Mouse (Mus musculus): ENCODE results near the gene Pglyrp4. TPM values are rescaled to one million over a fixed set of nuclear protein-coding genes. Genes with fewer than 3 reads are reported as not detected.

Gene Pglyrp4
- not detected in 2 replicates for polyA plus RNA-seq (2011; ENCODE audit: insufficient read depth, insufficient read length, low read depth, missing spikeins)

- no peak within 1 kb of the TSS for H3K27ac ChIP-seq (ENCODE audit: insufficient read depth, low read length)
- TF ChIP-seq CTCF (IDR thresholded peaks at IDR 0.05; ENCODE audit: low read depth, low read length) (no peak), EP300 (IDR thresholded peaks at IDR 0.05; ENCODE audit: insufficient read depth, low read depth, low read length) (no peak), POLR2A (IDR thresholded peaks at IDR 0.05; ENCODE audit: insufficient read depth, low read length) (no peak)
- H3K4me3 ChIP-seq (ENCODE audit: low read depth, low read length) = no peak within 1 kb of the TSS
- H3K9ac ChIP-seq (ENCODE audit: low read depth, poor library complexity, severe bottlenecking) = no peak within 1 kb of the TSS
- no peaks in the 10 kb centered on the region for H3K4me1 ChIP-seq (ENCODE audit: control insufficient read depth, insufficient read depth, low read length)
- no peaks in the 10 kb centered on the region for H3K36me3 ChIP-seq (ENCODE audit: control insufficient read depth, insufficient read depth, low read length, poor library complexity, severe bottlenecking)
- no peaks in the 10 kb centered on the region for H3K9me3 ChIP-seq (replicated peaks; ENCODE audit: control insufficient read depth, insufficient read depth, low read length, poor library complexity, severe bottlenecking)
- H3K27me3 ChIP-seq (ENCODE audit: control insufficient read depth, insufficient read depth, low read length, poor library complexity, severe bottlenecking) = no peaks in the 10 kb centered on the region
These were observed at the start of gene Pglyrp4 for GRCm38 (mm10) chr3:90726606-90727005. TSS of gene Pglyrp4 (plus strand) at chr3:90726906.

DNA sequence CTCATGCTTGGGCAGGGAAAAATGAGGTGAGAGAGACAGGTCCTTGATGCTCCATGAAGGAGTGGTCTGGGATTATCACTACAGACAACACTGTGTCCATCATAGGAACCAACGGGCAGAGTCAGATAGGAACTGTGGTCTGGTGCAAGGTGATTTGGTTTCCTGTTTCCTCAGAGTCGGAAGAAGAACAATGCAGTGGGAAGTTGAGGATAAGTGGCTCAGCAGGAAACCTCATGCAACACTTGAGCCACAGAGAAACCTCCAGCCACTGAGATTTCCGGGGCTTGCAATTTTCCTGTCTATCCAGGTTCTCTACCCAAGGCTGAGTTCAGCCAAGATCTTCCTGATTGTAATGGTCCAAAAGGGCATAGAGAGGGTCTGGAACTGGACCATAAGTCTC, 48.0 kb upstream of the Pglyrp4 start:
- Histone ChIP-seq H3K36me3 (ENCODE audit: control insufficient read depth, insufficient read depth, low read length, poor library complexity, severe bottlenecking) (no peaks in the 10 kb centered on the region), H3K27me3 (ENCODE audit: control insufficient read depth, insufficient read depth, low read length, poor library complexity, severe bottlenecking) (no peaks in the 10 kb centered on the region), H3K4me3 (ENCODE audit: low read depth, low read length) (no peak overlapping the region), H3K9ac (ENCODE audit: low read depth, poor library complexity, severe bottlenecking) (no peak overlapping the region), H3K27ac (ENCODE audit: insufficient read depth, low read length) (no peak overlapping the region), H3K9me3 (replicated peaks; ENCODE audit: control insufficient read depth, insufficient read depth, low read length, poor library complexity, severe bottlenecking) (no peaks in the 10 kb centered on the region), H3K4me1 (ENCODE audit: control insufficient read depth, insufficient read depth, low read length) (no peaks in the 10 kb centered on the region)
- TF ChIP-seq CTCF (IDR thresholded peaks at IDR 0.05; ENCODE audit: low read depth, low read length) (no peak), EP300 (IDR thresholded peaks at IDR 0.05; ENCODE audit: insufficient read depth, low read depth, low read length) (no peak), POLR2A (IDR thresholded peaks at IDR 0.05; ENCODE audit: insufficient read depth, low read length) (no peak)

GRCm38 (mm10) chr3:90683929-90684328, 42.8 kb upstream of the Pglyrp4 start:
- Histone ChIP-seq H3K9me3 (replicated peaks; ENCODE audit: control insufficient read depth, insufficient read depth, low read length, poor library complexity, severe bottlenecking) (no peaks in the 10 kb centered on the region), H3K4me1 (ENCODE audit: control insufficient read depth, insufficient read depth, low read length) (no peaks in the 10 kb centered on the region), H3K27me3 (ENCODE audit: control insufficient read depth, insufficient read depth, low read length, poor library complexity, severe bottlenecking) (no peaks in the 10 kb centered on the region; the same call in 1 of the 2 replicates), H3K27ac (ENCODE audit: insufficient read depth, low read length) (no peak overlapping the region), H3K36me3 (ENCODE audit: control insufficient read depth, insufficient read depth, low read length, poor library complexity, severe bottlenecking) (no peaks in the 10 kb centered on the region), H3K4me3 (ENCODE audit: low read depth, low read length) (no peak overlapping the region), H3K9ac (ENCODE audit: low read depth, poor library complexity, severe bottlenecking) (no peak overlapping the region)
- TF ChIP-seq EP300 (IDR thresholded peaks at IDR 0.05; ENCODE audit: insufficient read depth, low read depth, low read length) (no peak), POLR2A (IDR thresholded peaks at IDR 0.05; ENCODE audit: insufficient read depth, low read length) (no peak), CTCF (IDR thresholded peaks at IDR 0.05; ENCODE audit: low read depth, low read length) (no peak)

DNA sequence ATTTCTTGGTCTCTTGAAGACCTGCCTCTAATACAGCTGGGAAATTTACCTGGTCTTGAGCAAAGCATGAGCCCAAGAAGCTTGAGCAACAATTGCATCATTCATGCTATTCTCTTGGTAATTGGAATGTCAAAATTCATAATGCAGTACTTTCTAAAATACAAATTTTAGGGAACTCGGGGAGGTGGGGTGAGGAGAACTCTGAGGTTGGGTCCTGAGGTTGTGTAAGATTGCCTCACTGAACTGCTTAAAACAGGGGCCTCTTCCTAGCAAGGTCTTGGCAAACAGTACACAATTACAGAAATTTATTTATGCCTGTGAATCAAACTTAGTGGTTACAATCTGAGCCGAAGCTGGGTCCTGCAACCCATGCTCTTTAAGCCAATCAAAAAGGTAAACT, 39.9 kb upstream of the Pglyrp4 start:
- no peak overlapping the region for H3K27ac ChIP-seq (ENCODE audit: insufficient read depth, low read length)
- H3K4me3 ChIP-seq (ENCODE audit: low read depth, low read length) = no peak overlapping the region
- no peak overlapping the region for H3K9ac ChIP-seq (ENCODE audit: low read depth, poor library complexity, severe bottlenecking)
- H3K4me1 ChIP-seq (ENCODE audit: control insufficient read depth, insufficient read depth, low read length) = no peaks in the 10 kb centered on the region
- H3K36me3 ChIP-seq (ENCODE audit: control insufficient read depth, insufficient read depth, low read length, poor library complexity, severe bottlenecking) = no peaks in the 10 kb centered on the region
- H3K9me3 ChIP-seq (replicated peaks; ENCODE audit: control insufficient read depth, insufficient read depth, low read length, poor library complexity, severe bottlenecking) = no peaks in the 10 kb centered on the region
- TF ChIP-seq CTCF (IDR thresholded peaks at IDR 0.05; ENCODE audit: low read depth, low read length) = no peak
- TF ChIP-seq EP300 (IDR thresholded peaks at IDR 0.05; ENCODE audit: insufficient read depth, low read depth, low read length) = no peak
- TF ChIP-seq POLR2A (IDR thresholded peaks at IDR 0.05; ENCODE audit: insufficient read depth, low read length) = no peak
- no peaks in the 10 kb centered on the region; the same call in 1 of the 2 replicates for H3K27me3 ChIP-seq (ENCODE audit: control insufficient read depth, insufficient read depth, low read length, poor library complexity, severe bottlenecking)

- H3K9ac ChIP-seq (ENCODE audit: low read depth, poor library complexity, severe bottlenecking) = no peak overlapping the region
- H3K27me3 ChIP-seq (ENCODE audit: control insufficient read depth, insufficient read depth, low read length, poor library complexity, severe bottlenecking) = no peaks in the 10 kb centered on the region; the same call in 1 of the 2 replicates
- no peak overlapping the region for H3K4me3 ChIP-seq (ENCODE audit: low read depth, low read length)
- no peaks in the 10 kb centered on the region for H3K36me3 ChIP-seq (ENCODE audit: control insufficient read depth, insufficient read depth, low read length, poor library complexity, severe bottlenecking)
- no peaks in the 10 kb centered on the region for H3K4me1 ChIP-seq (ENCODE audit: control insufficient read depth, insufficient read depth, low read length)
- H3K9me3 ChIP-seq (replicated peaks; ENCODE audit: control insufficient read depth, insufficient read depth, low read length, poor library complexity, severe bottlenecking) = no peaks in the 10 kb centered on the region
- H3K27ac ChIP-seq (ENCODE audit: insufficient read depth, low read length) = no peak overlapping the region
- TF ChIP-seq POLR2A (IDR thresholded peaks at IDR 0.05; ENCODE audit: insufficient read depth, low read length) = no peak
- no peak for TF ChIP-seq EP300 (IDR thresholded peaks at IDR 0.05; ENCODE audit: insufficient read depth, low read depth, low read length)
- TF ChIP-seq CTCF (IDR thresholded peaks at IDR 0.05; ENCODE audit: low read depth, low read length) = no peak
These were observed 33.2 kb upstream of the Pglyrp4 start for GRCm38 (mm10) chr3:90693496-90693895.

DNA sequence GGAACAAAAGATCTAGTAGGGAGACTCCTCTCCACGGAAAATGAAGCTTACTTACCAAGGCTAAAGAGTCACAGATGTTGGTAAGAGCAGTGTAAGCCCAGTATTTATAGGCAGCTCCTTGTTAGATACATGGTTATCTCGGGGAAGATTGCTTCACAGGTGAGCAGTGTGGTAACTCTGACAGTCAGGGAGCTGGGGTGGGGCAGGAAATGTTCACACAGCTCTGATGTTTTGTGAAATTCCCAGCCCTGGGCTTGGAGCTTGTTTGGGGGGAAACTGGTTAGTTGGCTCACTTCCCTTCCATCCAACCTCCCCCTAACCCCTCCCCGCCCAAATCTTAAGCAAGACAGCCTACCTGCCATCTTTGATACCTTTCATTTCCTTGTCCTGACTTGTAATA, 31.1 kb upstream of the Pglyrp4 start, which contains the start of gene S100a9:
Gene S100a9 (minus strand): TSS at position 109 of the 400 bp plus-strand sequence.
- no peak within 1 kb of the TSS for H3K9ac ChIP-seq (ENCODE audit: low read depth, poor library complexity, severe bottlenecking)
- H3K27ac ChIP-seq (ENCODE audit: insufficient read depth, low read length) = no peak within 1 kb of the TSS
- H3K4me3 ChIP-seq (ENCODE audit: low read depth, low read length) = no peak within 1 kb of the TSS
- H3K4me1 ChIP-seq (ENCODE audit: control insufficient read depth, insufficient read depth, low read length) = no peaks in the 10 kb centered on the region
- no peaks in the 10 kb centered on the region for H3K9me3 ChIP-seq (replicated peaks; ENCODE audit: control insufficient read depth, insufficient read depth, low read length, poor library complexity, severe bottlenecking)
- H3K36me3 ChIP-seq (ENCODE audit: control insufficient read depth, insufficient read depth, low read length, poor library complexity, severe bottlenecking) = no peaks in the 10 kb centered on the region
- no peaks in the 10 kb centered on the region; the same call in 1 of the 2 replicates for H3K27me3 ChIP-seq (ENCODE audit: control insufficient read depth, insufficient read depth, low read length, poor library complexity, severe bottlenecking)
- TF ChIP-seq CTCF (IDR thresholded peaks at IDR 0.05; ENCODE audit: low read depth, low read length) (no peak), EP300 (IDR thresholded peaks at IDR 0.05; ENCODE audit: insufficient read depth, low read depth, low read length) (no peak), POLR2A (IDR thresholded peaks at IDR 0.05; ENCODE audit: insufficient read depth, low read length) (no peak)

All from ES-Bruce4 (cell line).